Mouse (Mus musculus) left cerebral cortex, adult 9 months (tissue): ENCODE measurements at regions not wholly inside any gene's neighbourhood (a gene's known extent, or its start where the extent isn't known, plus 50 kb on each side); places are given as distances from the start of the nearest gene placed in this dataset.
A peak's percentile ranks its signal among the peaks of the same experiment; 100 is the strongest.
"Not testable (repeated sequence)": the region's sequence is repeated elsewhere in the genome, so short reads cannot be mapped to it uniquely, and the experiment has no call there.

Experiments
- DNase-seq, 2 experiments: peaks; one replicate each; pipeline ENCODE4 v3.0.0; 2022; ENCODE audit warnings: low spot score in 2 of 2

DNA sequence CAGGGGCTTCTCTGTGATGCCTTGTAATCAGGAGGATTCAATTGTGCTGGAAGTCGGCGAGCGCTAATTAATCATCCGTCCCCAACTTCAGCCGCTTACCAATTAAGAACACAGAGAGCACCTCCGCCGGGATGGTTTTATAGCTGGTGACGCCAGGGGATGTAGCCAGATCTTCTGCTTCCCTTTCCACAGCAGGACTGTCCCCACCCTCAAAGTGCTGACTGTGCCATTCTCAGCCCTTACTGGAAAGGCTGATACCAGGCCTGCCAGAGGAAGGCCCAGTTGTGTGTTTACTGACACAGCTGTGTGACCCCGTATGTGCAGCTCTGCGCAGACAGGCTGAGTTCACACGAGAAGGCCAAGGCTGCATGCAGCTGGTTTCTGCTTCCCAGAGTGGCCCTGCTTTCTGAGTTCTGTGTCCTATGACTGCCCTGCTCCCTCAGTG is 59.9 kb upstream of the Bend4 start:
- DNase-seq: no peak

DNA sequence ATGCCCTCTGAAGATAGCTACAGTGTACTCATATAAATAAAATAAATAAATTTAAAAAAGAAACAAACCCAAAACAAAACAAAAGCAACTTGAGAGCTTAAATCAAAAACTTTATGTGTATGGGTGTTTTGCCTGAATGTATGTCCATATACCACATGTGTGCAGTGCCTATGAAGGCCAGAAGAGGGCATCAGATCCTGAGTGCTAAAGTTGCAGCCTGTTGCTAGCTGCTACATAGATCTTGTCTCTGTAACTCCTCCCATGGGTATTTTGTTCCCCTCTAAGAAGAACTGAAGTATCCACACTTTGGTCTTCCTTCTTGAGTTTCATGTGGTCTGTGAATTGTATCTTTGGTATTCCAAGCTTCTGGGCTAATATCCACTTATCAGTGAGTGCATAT is 62.6 kb upstream of the Bend4 start:
- not testable (repeated sequence) for DNase-seq

DNA sequence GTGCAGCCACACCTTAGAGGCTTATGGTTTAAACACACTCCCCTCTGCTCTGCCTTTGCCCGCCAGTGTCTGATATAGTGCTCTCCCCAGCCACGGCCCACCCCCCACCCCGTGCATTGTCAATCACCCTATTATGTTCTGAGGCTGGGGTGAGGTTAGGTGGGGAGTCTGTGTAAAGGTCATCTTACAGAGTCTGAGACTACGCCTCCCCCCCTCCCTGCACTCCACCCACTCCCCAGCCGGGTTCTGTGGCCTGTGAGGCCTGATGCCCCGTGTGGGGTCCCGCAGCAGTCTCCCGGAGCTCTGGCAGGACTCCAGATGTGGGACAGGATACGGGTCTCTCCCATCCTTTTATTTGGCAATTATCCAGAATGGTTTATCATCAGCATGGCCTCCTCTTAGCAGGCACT is 64.8 kb upstream of the Bend4 start:
- DNase-seq: no peak

DNA sequence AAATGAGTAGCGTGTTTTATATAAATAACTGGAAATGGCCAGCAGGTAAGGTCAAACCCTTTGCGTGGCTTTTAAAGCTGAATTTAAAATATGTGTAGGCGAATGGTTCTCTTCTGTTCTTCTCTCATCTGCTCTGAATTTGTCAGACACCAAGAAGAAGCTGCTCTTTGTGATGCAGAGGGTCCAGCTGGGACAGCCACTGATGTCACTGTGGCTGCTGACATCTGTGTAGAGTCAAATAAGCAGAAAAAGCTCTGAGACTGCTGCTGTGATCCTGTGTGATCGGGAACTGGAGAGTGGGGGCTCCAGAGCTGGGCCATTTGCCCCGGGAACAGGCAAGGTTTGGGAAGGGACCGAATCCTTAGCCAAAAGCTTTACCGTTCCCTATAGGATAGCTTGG is 68.6 kb upstream of the Bend4 start:
- DNase-seq: no peak

DNA sequence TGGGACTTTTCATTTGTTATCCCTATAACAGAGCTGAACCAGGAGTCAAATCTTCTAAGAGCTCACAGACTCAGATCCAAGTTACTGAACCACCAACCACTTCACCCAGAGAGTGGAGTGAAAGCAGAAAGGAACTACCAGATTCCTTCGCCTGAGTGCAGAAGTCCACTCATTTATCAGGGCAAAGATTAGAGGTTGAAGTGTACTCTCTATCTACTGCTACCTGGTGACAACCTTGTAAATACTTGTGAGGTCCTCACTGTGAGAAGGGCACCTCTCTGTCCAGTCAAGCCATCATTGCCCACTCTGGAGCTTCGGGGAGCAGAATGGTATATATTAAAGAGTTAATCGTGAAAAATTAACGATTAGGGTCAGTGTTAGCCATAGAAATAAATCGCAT is 87.4 kb upstream of the Shisa3 start:
- no peak for DNase-seq

DNA sequence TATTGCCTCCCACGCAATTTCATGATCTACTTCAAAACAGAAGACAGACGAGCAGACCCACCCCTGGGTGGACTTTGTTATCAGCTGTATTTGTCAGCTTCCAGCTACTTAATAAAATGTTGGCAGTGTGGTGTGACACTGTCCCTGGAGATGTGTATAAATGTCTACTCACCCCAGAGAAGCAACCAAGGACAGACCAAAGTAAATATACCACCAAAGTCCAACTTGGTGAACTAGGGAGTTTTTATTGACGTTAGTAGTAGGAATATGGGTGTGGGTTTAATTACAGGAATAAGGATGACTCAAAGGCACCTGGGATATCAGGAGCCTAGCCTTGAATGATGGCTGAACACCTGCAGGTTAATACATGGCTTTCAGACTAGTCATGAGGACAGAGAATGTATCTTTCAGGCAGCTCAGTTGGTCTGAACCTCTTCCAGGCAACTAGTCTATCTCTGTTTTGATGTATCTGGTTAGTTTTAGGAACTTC is 86.2 kb upstream of the Shisa3 start:
- no peak for DNase-seq

DNA sequence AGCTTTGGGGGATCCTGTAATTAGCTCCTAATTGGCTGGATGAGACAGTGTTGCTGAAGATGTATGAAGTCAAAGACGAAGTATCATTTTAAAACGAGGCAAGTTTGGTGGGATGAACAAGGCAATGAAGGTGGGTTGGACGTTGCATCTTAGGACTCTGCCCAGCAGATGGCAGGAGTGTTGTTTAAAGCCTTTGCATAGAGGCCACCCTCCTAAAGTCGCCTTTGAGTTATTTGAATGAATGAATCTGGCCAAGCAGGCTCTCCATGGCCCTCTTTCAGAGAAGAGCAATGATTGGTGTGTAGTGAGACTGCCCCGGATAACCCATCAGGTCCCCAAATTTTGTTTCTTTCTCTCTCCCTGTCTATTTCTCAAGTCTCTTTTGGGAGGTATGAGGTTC is 77.5 kb upstream of the Shisa3 start:
- no peak for DNase-seq

DNA sequence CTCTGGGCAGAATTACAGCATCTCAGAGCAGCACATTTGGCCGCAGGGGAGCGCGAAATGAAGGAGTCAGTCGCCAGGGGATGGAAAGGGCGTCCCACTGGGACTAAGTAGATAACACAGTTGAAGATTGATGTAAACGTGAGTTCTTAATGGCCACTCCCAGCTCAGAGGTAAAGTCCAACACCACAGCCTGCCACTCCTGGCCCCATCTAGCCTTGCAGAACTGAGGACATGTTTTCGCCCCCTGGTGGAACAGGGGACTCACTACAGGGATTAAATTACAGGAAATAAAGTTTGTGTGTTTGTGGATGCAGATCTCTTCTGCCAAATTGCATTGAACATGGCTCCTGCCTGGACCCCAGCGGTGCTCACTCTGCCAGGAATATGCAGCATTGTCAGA is 76.7 kb upstream of the Shisa3 start:
- no peak for DNase-seq

DNA sequence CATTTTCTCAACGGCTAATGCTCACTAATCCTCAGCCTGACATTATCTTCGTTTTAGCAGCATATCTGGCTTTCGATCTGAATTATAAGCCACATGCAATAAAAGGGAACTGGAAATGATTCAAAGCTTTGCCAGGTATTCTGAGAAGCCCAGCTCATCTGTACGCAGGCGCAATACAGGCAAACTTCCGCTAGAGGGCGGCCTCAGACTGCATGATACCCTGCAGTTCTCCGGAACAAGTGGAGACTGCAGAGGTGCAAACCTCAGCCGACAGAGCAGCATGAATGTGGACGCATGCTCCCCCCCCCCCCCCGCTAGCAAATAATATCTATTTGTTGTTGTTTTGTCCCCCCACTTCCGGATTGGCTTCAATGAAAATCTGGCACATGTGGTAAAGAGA is 75.3 kb upstream of the Shisa3 start:
- peak; percentile 22 to 87 for DNase-seq

DNA sequence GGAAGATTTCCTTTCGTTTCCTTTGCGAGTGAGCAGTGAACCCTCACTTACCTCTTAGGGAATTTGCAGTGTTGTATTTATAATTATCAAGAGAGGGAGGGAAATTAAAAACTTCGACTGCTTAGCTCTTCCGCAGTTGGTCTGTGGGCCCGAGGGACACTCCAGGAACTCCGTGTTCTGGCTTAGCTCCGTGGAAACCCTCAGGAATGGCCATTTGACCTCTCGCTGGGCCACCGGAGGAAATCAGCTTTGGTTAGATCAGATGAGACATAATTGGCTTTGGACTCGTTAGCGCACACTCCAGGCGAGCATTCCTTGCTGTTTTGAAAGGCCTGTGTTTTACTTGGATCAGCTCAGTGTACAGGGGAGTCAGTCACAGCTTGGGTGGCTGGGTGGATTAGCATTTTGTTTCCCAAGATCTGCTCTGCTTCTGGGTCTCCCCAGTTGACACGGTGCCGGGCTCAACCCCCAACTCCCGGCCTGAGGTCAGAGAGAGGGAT is 74.9 kb upstream of the Shisa3 start:
- peak in 1 of 2 experiments; percentile 9 for DNase-seq

DNA sequence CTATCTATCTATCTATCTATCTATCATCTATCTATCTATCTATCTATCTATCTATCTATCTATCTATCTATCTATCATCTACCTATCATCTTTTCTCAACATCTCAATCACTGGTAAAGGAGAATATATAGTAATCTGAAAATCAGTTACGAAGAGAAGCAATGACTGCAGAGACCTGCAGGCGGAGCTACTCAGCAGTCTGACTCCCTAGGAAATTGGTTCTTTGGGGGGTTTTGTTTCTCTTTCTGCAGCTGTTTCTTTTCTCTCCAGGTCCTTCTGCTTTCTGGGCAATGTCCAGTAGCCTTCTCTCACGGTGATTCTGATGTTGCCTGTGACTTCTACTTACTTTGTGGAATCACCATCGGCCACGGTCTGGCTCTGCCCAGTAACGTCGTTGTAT is 73.6 kb upstream of the Shisa3 start:
- DNase-seq: no peak

DNA sequence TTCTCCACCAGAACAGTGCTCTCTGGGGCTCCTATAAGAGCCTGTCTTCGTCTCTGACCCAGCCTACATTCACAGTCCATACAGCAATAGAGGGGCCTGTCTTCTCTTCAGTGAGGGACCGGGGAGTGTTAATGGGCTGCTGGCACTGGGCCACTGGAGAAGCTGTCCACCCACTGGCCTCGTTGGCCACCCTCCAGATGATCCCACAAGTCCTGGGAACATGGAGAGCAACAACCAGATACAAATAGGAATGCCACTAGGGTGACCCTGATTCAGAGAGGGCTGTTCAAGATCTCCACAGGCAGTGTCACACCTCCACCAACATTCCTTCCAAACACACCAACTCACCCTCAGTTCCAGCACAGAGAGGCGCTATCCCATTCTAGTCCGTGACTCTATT is 69.7 kb upstream of the Shisa3 start:
- DNase-seq: no peak

DNA sequence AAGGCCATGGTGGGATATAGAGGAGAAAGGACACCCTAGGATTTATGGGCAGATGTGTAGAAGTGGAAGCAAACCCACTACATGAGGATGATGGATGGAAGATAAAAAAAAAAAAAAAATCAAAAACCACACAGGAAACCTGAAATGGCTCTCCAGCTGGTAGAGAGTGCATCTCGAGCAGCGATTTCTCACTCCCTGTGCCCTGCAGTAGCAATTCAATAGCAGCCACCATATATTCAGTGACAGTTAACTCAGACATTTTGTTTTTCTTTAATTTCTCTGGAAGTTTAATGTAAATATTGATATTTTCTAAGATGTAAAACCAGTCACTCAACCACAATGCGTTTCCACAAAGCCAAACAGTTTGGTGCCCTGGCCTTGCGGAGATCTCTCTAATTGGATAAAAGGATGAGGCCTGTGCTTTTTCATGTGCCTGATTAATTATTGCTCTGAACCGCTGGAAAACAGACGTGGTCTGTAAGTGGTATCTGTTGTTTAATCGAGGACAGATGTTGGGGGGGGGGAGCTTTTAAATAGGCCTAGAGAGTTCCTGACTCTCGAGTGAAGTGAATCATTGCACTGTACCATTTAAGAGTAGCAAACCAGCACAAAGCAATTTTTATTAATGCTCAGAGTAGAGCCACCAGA is 68.0 kb upstream of the Shisa3 start:
- no peak for DNase-seq

DNA sequence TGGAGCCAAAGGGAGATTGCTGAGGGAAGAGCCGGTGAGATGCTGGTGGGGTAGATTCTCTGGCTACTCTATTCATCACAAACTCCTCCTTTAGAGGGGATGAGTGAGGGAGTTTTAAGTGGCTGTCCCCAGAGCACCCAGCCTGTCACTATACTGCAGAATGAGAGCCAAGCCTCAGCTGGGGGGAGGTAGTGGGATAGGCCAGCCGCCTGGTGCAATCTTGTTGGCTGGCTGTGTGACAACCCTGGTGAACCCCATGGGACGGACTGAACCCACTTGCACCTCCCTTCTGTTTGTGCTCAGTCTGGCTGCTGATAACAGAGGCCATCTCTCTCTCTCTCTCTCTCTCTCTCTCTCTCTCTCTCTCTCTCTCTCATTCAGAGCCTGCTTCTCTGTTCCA is 65.8 kb upstream of the Shisa3 start:
- no peak for DNase-seq

DNA sequence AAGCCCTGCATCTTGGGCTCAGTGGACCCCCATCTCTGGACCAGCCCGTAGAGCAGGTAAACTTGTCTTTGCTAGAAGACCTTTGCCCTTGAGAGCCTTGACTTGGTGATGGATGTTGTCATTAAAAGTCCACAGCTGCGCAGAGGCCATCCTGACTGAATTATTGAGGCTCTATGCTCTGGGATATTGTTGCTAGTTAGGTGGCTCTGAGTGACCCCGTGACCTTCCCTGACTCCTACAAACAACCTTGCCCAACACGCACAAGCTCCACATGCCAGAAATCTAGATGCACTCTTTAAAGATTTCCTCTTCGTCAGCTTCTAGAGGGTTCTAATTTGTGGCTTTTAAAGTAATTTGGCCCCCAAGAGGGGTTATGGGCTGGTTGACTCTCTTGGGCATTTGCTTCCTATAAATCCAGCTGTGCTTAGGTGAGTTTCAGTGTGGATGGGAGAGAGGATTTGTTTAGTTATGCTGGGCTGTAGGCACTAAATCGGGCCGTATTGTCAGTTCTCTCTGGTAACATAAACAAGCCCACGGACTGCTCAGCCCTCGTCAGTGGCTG is 63.6 kb upstream of the Shisa3 start:
- DNase-seq: no peak

DNA sequence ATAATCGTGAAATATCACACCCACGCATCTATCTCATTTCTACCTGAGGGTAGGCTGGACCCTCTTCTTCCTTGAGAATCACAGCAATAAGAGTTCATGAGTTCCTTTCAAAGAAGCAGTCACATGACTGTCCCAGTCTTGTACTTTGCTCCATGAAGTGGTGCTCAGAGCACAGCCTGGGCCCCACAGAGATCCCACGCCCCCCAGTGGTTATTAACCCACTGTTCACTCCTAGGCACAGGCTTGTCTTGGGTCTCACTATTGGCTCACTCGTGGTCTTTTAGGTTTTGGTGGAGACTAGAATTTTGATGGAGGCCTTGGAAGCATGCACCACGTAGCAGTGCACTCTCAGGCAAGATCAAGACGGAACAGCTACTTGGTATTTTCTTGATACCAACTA is 57.4 kb upstream of the Shisa3 start:
- no peak for DNase-seq

DNA sequence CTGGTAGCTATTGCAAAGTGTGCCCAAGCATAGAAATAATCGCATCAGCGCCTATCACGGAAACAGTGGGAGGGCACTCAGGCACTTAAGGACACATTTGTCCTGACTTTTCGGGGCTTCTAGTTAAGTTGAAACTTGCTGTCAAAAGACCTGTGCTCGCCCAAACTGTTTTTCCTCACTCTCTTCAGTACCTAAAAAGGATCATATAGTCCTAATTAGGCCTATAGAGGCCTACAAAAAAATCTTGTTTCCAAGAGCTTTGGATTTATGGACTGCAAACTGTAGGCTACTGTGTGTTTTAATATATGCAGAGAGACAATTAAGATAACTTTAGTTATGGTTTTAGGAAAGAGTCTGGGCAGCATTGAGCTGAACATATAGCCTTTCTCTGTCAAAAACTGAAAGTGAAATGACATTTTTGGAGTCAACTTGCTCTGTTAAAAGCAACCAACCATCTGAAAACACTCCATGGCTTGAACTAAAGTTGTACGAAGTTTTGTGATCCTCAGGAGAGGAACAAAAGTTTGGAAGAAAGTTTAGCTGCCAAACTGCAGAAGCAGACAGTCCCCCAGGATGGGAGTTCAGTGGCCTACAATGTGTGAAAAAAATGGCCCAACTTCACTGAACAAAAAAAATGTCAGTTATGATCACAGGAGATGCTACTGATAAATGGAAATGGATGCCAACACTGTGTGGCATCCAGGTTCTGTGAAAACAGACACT is 55.9 kb upstream of the Shisa3 start:
- no peak for DNase-seq

DNA sequence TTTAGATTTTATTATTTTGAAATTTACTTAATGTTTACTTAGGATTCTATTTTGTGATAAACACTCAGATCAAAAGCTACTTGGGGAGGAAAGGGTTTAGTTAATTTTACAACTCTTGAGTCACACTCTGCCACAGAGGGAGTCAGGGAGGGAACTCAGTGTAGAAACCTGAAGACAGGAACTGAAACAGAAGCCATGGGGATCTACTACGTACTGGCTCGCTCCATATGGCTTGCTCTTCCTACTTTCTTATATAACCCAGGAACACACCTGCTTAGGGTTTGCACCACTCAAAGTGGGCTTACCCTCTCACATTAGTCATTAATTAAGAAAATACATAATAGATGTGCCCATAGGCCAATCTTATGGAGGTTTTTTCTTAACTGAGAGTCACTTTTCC is 54.8 kb upstream of the Shisa3 start:
- DNase-seq: no peak
